Mouse (Mus musculus) liver, postnatal 0 days (tissue): Measurements from ENCODE around the gene Hspb2.

Source experiments
- CTCF ChIP-seq: sonication (generic); IDR thresholded peaks from 2 replicates; pipeline ENCODE4 v1.5.1; 2016; ENCODE audit warnings: antibody characterized with exemption, low read depth
- EP300 ChIP-seq: IDR thresholded peaks from 2 replicates; pipeline ENCODE4 v1.6.1; 2016; ENCODE audit warnings: antibody characterized with exemption, low read depth, mild to moderate bottlenecking

DNA sequence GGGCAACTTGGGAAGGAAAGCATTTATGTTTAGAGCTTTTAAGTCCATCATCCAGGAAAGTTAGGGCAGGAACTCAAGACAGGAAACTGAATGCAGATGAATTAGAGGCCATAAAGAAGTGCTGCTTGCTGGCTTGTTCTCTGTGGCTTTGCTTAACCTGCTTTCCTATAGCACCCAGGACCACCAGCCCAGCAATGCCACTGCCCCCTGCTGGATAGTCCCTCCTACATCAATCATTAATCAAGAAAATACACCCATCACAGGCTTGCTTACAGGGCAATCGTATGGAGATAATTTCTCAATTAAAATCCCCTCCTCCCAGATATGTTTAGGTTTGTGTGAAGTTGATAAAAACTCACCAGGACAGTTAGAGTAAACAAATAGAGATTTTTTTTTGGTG is 11.2 kb upstream of the Hspb2 start:
- TF ChIP-seq CTCF (peak; percentile 55), EP300 (no peak)
